Mouse (Mus musculus) MEL (cell line): ENCODE data around the gene Brox.
"Not testable (repeated sequence)": the region's sequence is repeated elsewhere in the genome, so short reads cannot be mapped to it uniquely, and the experiment has no call there.

Experiments used
- BHLHE40 ChIP-seq: IDR thresholded peaks from 2 replicates; pipeline ENCODE4 v1.6.1; 2012; ENCODE audit warnings: low read depth, mild to moderate bottlenecking, inconsistent platforms, low read length, improper control_type of control experiment, borderline replicate concordance
- CTCF ChIP-seq, 3 experiments: IDR thresholded peaks in 2 of 3; conservative IDR thresholded peaks in 1 of 3; 2 replicates each; pipeline ENCODE4 v1.5.1; 2011 to 2012; ENCODE audit warnings: low read length in 3 of 3, low read depth in 2 of 3, mild to moderate bottlenecking in 2 of 3, improper control_type of control experiment in 1 of 3, inconsistent platforms in 1 of 3, mixed read lengths in 1 of 3, moderate library complexity in 1 of 3; ENCODE audit not compliant: control insufficient read depth in 1 of 3, insufficient read depth in 1 of 3, poor library complexity in 1 of 3, severe bottlenecking in 1 of 3
- EP300 ChIP-seq, 2 experiments: IDR thresholded peaks; 2 replicates each; pipeline ENCODE4 v1.6.1; 2011; ENCODE audit warnings: improper control_type of control experiment in 2 of 2, low read length in 2 of 2, low read depth in 1 of 2, mild to moderate bottlenecking in 1 of 2
- ETS1 ChIP-seq: IDR thresholded peaks from 2 replicates; pipeline ENCODE4 v1.6.1; 2012; ENCODE audit warnings: low read depth, mild to moderate bottlenecking, inconsistent platforms, low read length, improper control_type of control experiment, moderate library complexity
- GABPA ChIP-seq: IDR thresholded peaks from 2 replicates; pipeline ENCODE4 v1.6.1; 2012; ENCODE audit warnings: low read depth, mild to moderate bottlenecking, inconsistent platforms, low read length, improper control_type of control experiment, moderate library complexity
- HCFC1 ChIP-seq: IDR thresholded peaks from 2 replicates; pipeline ENCODE4 v1.6.1; 2012; ENCODE audit warnings: low read depth, mild to moderate bottlenecking, inconsistent platforms, low read length, improper control_type of control experiment, moderate library complexity
- KAT2A ChIP-seq: conservative IDR thresholded peaks from 2 replicates; pipeline ENCODE4 v1.6.1; 2012; ENCODE audit warnings: low read depth, low read length, improper control_type of control experiment, inconsistent platforms
- MAFK ChIP-seq: IDR thresholded peaks from 2 replicates; pipeline ENCODE4 v1.6.1; 2011; ENCODE audit warnings: low read depth, mild to moderate bottlenecking, low read length, improper control_type of control experiment, borderline replicate concordance
- MXI1 ChIP-seq: IDR thresholded peaks from 2 replicates; pipeline ENCODE4 v1.6.1; 2011; ENCODE audit warnings: mild to moderate bottlenecking, low read depth, low read length, improper control_type of control experiment
- MYB ChIP-seq: IDR thresholded peaks from 2 replicates; pipeline ENCODE4 v1.6.1; 2011; ENCODE audit warnings: mild to moderate bottlenecking, low read depth, low read length, improper control_type of control experiment
- NELFE ChIP-seq: IDR thresholded peaks from 2 replicates; pipeline ENCODE4 v1.6.1; 2011; ENCODE audit warnings: low read depth, low read length, improper control_type of control experiment
- POLR2A ChIP-seq, 2 experiments: IDR thresholded peaks; 2 replicates each; pipeline ENCODE4 v1.6.1; 2011 to 2012; ENCODE audit warnings: low read length in 2 of 2, mild to moderate bottlenecking in 2 of 2, control low read depth in 1 of 2, improper control_type of control experiment in 1 of 2, low read depth in 1 of 2, moderate library complexity in 1 of 2; ENCODE audit not compliant: control insufficient read depth in 1 of 2, insufficient read depth in 1 of 2, poor library complexity in 1 of 2
- TCF12 ChIP-seq: IDR thresholded peaks from 2 replicates; pipeline ENCODE4 v1.6.1; 2014; ENCODE audit warnings: low read depth, mild to moderate bottlenecking, inconsistent platforms, low read length, improper control_type of control experiment, moderate library complexity
- ZC3H11A ChIP-seq: IDR thresholded peaks from 2 replicates; pipeline ENCODE4 v1.6.1; 2012; ENCODE audit warnings: low read depth, mild to moderate bottlenecking, inconsistent platforms, low read length, improper control_type of control experiment

DNA sequence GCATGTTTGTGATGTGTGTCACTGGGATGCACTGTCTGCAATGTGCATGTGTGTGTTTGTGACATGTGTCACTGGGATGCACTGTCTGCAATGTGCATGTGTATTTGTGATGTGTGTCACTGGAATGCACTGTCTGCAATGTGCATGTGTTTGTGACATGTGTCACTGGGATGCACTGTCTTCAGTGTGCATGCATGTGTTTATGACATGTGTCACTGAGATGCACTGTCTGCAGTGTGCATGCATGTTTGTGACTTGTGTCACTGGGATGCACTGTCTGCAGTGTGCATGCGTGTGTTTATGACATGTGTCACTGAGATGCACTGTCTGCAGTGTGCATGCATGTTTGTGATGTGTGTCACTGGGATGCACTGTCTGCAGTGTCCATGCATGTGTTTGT is 45.8 kb upstream of the Brox start:
- TF ChIP-seq MAFK; EP300 (IDR thresholded peaks at IDR 0.05; ENCODE audit: low read depth in 1 of 2, low read length in 2 of 2); CTCF (IDR thresholded peaks at IDR 0.05 in 2 of 3, conservative IDR thresholded peaks at IDR 0.05 in 1 of 3; ENCODE audit: control insufficient read depth in 1 of 3, insufficient read depth in 1 of 3, low read depth in 2 of 3, low read length in 3 of 3, poor library complexity in 1 of 3, severe bottlenecking in 1 of 3); MXI1; GABPA; ETS1; TCF12; KAT2A; POLR2A (IDR thresholded peaks at IDR 0.05; ENCODE audit: control insufficient read depth in 1 of 2, insufficient read depth in 1 of 2, low read depth in 1 of 2, low read length in 2 of 2, poor library complexity in 1 of 2); MYB; NELFE; BHLHE40; HCFC1; ZC3H11A: not testable (repeated sequence)
